Mouse (Mus musculus) cerebellum, adult 2 months (tissue): Measurements from ENCODE around the gene Marc2.

Source experiments
- CTCF ChIP-seq: fragments of 200-500 bp; IDR thresholded peaks from 2 replicates; pipeline ENCODE4 v1.5.1; 2011; ENCODE audit warnings: low read depth, mild to moderate bottlenecking, control low read depth, low read length, moderate library complexity, borderline replicate concordance; ENCODE audit not compliant: insufficient read depth
- POLR2A ChIP-seq: fragments of 200-500 bp; IDR thresholded peaks from 2 replicates; pipeline ENCODE4 v1.6.1; 2011; ENCODE audit warnings: low read length, control low read depth, borderline replicate concordance; ENCODE audit not compliant: insufficient read depth

- TF ChIP-seq CTCF, result peak; percentile 41
- no peak for TF ChIP-seq POLR2A
These were observed 52.9 kb downstream of the Marc2 start for GRCm38 (mm10) chr1:184793163-184793876.
